Mouse (Mus musculus) CD4-positive, CD25-positive, alpha-beta regulatory T cell, adult 4 months (primary cell): ENCODE data around the gene Tnfrsf18. TPM values are rescaled to one million over a fixed set of nuclear protein-coding genes. Genes with fewer than 3 reads are reported as not detected.

Source experiments
- ATAC-seq: one replicate; pipeline ENCODE4 v1.8.0; 2017
- polyA plus RNA-seq, 2 experiments: library from polyadenylated mRNA; unstranded; fragments of 100-300 nt; shearing (Covaris generic); gene quantifications; one replicate each; pipeline ENCODE4 v1.2.1; 2017

Gene Tnfrsf18
- polyA plus RNA-seq: 100 to 1,000 TPM; 745 to 823 TPM

DNA sequence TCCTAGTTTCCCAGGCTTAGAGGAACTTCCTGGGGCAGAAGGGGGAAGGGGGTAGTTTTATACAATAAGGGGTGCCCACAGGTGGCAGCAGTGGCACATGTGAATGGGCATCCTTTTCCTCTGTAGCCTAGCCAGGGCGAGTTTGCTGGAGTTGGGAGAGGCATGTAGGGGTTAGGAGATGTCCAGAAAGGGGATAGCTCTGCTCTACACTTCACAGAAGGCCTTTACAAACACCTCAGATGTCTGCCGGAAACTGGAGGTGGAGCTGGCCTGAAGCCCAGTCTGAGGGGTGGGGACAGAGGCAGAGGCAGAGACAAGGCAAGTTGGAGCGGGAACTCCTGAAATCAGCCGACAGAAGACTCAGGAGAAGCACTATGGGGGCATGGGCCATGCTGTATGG lies at the start of gene Tnfrsf18:
Tnfrsf18 (plus strand) TSS at position 152 of the 400 bp plus-strand sequence.
- ATAC-seq: peak; percentile 10

DNA sequence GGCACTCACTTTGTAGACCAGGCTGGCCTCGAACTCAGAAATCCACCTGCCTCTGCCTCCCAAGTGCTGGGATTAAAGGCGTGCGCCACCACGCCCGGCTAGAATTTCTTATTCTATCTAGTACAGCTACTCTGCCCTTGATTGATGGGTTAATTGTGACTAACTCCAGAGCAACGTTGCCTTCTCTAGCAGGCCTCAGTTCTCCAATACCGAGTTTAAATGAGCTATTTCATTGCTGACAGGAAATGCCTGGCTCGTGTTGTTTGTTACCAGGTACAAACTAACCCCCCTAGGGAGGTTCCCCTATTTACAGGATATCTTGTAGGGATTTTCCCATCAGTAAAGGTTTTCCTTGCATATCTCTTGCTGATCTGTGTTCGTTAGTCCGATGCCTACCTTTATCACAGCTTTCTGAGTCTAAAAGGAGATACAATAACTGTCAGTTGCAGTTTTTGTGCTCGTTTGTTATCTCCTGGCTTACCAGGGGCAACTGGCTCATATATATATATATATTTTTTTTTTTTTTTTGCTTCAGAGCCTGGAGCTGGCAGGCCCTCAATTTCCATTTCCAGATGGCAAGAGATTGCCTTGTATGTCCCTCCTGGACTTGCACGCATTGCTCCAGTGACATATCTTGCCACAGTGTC lies 44.4 kb upstream of the Tnfrsf18 start:
- no peak for ATAC-seq

DNA sequence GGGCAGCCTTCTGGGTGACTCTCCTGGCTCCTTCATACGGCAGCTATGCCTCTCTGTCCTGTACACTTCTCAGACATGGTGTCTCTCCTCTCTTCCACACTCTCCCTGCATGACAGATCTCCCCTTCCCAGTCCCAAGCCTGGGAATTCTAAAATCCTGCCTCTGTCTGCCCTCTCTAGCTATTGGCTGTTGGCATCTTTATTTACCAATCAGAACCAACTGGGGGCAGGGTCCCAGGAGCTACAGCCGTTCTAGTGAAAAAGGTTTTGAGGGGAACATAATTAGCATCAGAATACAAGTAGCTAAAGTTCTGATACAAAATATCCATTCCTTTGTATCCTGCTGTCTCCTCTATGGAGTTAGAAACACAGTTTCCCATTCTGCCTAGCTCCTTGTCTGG lies 42.2 kb upstream of the Tnfrsf18 start:
- no peak for ATAC-seq

DNA sequence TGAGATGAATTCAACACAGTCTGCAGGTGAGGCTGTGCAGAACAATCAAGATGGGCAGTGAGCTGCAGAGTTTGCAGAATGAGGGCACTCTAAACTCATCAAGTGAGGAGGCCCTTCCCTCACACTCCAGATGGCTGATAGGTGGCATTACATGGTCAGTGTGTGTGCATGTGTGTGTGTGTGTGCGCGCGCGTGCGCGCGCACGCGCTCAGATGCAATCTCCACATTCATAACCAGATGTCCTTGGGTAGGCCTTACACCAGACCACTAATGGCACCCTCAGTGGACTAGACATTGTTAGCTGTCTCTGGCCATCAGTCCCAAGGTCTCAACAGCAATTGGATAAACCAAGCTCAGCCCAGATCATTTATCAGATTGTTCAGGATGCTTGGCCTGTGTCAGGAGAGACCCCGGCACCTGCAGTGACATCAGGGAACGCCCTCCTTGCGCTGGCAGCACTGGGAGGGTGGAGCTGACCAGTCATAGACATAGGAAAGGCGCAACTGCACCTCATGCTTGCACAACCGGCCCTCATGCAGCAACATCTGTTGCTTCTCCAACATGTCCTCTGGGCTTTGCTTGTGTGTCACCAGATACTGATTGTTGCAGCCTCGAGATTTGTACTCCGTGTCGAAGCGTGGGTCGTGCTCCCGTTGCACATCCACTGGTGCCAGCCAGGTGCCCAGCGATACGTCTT lies 34.6 kb upstream of the Tnfrsf18 start:
- ATAC-seq: no peak

DNA sequence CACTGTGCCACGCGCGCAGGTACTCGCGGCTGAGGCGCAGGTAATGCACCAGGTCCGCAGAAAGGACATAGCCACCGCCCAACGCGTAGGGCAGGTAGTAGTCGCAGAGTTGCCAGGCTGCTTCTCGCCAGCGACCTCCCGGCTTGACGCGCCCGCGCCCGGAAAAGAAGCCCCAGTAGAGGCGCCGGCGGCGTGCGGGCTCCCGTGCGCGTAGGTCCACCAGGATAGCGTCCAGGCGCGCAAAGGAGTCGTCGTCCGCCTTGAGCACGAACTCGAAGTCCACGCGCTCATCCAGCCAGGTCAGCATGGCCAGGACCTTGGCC lies 34.1 kb upstream of the Tnfrsf18 start:
- ATAC-seq: no peak

DNA sequence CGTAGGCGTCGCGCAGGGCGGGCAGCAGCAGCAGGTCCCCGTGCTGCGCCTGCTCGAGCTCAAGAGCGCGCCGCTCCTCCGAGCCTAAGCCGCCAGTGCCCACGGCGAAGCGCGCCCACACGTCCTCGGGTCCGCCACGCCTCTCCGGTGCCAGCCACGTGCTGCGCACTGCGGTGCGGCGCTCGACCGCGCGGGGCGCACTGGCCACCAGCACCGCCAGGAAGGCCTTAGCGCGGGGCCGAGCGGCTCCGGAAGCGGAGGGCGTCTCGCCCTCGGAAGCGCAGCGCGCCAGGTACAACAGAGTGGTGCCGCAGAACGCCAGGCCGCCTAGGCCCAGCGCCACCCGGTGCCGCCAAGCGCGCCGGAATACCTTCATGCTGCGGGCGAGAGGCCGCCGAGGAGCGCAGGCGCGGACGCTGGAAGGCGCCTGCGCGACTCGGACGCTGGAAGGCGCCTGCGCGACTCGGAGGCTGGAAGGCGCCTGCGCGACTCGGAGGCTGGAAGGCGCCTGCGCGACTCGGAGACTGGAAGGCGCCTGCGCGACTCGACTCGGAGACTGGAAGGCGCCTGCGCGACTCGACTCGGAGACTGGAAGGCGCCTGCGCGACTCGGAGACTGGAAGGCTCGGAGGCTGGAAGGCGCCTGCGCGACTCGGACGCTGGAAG lies 33.6 kb upstream of the Tnfrsf18 start, which contains the start of the genes B3galt6 and Sdf4:
B3galt6 (minus strand) TSS at position 409 of the 665 bp plus-strand sequence.
Sdf4 (plus strand) TSS at position 632 of the 665 bp plus-strand sequence.
- ATAC-seq: peak; percentile 79

DNA sequence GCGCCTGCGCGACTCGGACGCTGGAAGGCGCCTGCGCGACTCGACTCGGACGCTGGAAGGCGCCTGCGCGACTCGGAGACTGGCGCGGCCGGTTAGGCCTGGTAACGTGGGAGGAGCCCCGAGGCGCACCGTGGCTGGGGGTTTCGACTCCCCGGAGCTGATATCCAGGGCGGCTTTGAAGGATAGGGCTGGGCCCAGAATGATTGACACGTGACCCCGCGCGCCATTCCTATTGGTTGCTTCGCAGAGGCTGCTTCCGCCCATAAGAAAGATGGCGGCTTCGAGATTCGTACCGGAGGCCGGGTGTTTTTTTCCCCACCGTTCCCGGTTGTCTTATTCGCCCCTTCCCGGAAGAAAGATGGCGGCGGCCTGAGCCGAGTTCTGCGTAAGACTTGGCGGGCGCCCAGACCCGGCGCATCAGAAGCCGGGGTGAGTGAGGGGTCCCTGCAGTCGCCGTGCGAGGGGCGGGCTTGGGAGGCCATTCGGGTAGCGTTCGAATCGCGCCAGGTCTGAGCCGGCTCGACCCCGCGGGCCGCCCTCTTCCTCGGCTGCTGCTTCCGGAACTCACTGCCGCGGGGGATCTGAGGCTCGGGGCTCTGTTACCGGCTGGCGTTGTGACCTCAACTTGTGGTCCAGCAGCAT lies 32.9 kb upstream of the Tnfrsf18 start:
- peak; percentile 82 for ATAC-seq

DNA sequence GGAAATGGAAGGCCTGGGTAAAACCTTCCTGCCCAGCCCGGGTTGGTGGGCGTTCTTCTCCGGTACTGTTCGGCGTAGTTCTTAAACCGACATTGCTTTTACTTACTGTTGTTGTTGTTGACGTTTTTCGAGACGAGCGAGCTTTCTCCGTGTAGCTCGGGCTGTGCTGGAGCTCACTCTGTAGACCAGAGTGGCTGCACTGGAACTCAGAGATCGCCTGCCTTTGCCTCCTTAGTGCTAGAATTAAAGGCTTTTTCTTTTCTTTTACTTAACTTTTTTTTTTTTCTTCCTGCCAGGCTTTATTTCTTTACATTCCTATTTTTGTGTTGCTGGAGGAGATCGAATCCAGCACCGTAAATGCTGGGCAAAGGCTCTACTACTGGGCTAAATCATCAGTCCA lies 32.4 kb upstream of the Tnfrsf18 start:
- no peak for ATAC-seq

DNA sequence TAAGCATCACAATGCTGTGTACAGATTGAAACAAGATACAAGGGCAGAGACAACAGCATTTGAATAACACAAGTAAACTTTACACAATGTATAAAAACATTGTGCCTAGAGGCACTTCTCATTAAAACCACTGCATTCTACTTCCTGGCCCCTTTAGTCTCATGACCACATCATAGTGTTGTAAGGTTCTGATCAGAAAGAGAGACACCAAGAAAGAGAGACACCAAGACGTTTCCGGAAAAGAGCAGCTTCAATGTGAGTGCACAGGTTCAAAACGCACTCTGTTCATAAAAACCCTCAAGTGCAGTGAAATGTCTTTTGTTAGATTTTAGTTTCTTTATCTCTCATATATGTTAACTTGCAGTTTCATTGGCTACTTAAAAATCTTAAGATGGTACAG lies 21.9 kb upstream of the Tnfrsf18 start:
- ATAC-seq: peak; percentile 86

DNA sequence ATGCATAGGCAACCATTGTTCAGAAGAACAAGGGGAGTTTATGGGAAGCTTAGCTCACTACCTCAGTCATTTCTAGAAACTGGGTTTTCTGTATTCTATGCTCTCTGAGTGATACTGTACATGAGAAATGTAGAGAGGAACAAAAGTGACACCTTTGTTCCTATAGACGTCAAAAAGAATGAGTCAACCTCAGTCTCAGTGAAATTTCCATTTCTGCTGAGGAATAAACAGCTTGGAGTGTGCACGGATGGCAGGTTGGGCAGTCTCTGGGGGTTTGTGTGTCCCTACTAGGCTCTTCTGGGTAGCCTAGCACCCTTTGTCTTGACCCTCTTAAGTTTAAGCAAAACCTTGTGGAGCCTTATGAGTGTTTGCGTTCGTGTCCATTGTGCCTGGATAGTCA lies 17.6 kb upstream of the Tnfrsf18 start:
- peak; percentile 50 for ATAC-seq

DNA sequence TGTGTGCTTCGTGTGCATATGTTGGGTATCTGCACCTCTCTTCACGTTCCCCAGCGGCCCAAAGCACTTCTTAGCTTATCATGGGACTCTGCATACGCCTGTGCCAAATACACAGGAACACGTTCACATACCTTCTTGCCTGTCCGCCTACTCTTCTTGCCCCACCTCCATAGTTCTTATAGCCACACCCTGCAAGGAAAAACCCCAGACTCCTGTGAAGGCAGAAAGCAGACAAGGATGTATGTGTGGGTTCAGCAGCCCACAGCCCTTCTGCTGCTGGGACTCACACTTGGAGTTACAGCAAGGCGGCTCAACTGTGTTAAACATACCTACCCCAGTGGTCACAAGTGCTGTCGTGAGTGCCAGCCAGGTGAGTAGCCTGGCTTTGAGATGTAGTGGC lies 12.3 kb upstream of the Tnfrsf18 start, which contains the start of gene Tnfrsf4:
Tnfrsf4 (plus strand) TSS at position 207 of the 400 bp plus-strand sequence.
- peak; percentile 78 for ATAC-seq

DNA sequence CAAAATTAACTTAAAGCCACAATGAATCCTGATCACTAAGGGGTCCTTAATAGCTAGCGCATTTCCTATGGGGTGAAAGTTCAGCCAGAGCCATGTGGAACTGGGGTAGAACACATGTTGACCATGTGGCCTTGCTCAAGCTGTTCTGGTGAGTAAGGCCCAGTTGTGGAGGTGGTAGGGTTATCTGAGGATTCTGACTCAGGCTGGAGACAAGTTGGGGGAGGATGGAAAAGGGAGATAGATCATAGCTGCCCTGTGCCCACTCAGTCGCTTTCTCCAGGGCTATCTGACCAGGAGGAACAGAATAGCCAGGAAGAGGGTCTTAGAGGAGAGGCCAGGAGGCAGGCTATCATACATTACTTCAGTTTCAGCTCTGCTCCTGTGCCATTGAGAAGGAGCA lies 11.5 kb upstream of the Tnfrsf18 start:
- no peak for ATAC-seq

DNA sequence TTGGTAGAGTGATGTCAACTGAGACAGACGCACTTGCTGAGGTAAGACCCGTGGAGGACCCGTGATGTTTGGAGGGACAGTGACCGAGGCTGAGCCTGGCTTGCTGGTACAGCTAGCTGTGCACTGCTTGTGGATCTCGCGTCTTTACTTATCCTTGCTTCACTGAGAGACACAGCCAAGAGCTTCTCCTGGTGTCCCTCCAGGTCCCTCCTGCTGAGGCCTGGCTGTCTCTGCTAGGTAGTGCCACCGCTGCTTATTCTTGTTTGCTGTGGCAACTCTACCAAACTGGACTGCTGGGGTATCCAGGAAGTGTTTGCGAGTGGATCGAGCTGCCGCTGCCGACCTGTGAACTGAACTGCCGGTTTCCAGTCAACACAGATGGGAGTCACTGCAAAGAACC lies 6.2 kb upstream of the Tnfrsf18 start:
- ATAC-seq: no peak

DNA sequence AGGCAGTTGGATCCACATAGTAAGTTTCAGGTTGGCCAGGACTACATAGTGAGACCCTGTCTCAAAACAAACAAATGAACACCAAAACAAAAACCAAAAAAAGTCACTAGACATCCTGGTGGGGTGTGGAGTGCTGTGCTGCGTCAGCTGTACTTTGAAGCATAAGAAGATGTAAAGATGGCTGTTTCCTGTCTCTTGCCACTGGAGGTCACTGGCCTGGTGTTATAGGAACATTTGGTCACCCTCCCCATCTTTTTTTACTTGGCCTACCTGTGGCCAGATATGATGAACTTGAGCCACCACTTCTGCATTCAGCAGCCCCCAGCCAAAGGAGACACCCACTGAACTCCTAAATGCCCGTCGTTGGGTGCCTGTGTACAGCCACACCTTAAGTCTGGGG lies 4.6 kb upstream of the Tnfrsf18 start:
- ATAC-seq: peak; percentile 37

DNA sequence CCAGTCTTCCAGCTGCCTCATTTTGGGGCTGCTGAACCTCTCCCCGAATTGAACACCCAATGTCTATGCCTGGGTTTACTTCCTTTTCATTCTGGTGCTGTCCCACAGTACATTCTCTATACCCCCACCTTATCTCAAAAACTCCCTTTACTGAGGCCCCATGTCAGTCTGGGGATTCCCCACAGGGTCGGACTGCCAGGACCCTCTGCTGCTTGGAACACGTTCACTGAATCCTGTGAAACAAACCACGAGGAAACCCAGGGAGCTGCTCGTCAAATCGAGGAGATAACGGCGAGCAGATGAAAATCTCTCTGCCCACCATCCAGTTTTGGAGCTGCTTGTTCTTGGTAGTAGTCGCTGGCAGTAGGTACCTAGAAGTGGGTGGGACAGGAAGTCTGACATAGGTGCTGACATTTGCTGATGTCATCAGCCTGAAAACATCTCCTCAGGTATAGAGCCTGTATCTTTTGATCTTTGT lies 4.0 kb upstream of the Tnfrsf18 start:
- peak; percentile 81 for ATAC-seq

DNA sequence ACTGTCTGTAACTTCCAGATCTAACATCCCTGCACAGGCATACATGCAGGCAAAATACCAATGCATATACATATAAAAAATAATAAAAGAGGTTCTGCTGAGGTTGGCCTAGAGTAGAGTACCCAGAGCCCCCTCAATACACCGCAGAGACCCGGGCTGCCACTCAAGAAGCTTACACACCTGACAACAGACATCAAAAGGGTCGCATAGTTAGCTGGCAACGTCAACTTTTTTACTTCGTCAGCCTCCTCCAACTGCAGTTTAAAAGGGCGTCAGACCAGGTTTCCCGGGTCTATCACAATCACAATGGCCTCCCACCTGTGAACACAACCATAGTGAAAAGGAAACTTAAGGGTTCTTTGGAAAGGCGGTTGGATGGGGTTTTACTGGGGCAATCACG lies 2.4 kb upstream of the Tnfrsf18 start:
- no peak for ATAC-seq

DNA sequence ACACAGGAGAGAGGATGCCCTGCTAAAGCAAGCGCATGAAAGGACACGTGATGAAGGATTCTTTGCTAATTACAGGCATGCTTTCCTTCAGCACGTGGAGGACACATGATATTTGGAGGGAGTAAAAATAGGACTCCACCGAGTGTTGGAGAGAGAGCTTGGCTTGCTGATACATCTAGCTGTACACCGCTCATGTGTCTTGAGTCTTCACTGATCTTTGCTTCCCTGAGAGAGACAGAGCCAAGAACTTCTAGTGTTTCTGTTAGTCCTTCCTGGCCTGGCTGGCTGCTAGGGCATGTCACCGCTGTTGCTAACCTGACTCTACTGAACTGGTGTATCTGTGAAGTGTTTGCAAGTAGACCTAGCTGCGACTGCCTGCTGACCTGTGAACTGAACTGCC lies 1.8 kb upstream of the Tnfrsf18 start:
- no peak for ATAC-seq

DNA sequence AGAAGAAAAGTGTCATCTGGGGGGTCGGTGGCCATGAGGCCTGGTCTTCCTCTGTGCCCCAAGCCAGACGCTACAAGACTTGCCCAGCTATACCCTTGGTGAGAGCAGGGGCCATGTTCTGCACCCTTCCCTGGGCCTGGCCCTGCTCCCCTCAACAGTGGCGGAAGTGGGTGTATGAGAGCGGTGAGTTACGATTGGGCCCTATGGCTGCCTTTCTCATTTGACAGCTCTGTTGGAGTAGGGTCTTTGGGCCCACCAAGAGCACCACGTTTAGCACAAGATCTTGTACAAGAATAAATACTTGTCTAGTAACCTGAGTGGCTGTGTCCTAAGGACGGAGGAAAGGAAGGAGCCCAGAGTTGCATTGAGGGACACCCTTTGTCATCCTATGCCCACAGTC lies 2.6 kb downstream of the Tnfrsf18 start:
- no peak for ATAC-seq

DNA sequence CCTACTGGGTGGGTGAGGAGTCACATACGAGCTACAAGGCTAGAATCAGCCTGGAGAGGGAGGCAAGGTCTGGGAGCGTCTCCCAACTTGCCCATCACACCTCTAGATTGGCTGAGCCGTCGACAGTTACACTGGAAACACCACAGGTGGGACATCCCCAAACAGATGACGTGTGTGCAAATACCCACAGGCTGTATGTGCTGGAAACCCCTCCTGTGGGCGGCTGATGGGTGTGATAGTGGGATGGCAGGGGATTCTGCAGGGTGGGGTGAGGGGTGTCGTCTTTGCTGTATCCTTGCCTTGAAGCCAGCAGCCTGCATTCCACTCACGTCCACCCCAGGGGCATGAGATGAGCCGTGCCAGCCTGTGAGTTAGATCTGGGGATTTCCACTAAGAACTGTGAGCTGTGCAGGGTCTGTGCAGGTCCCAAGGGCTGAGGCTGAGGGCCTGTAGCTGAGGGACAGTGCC lies 4.7 kb downstream of the Tnfrsf18 start:
- ATAC-seq: peak; percentile 55

DNA sequence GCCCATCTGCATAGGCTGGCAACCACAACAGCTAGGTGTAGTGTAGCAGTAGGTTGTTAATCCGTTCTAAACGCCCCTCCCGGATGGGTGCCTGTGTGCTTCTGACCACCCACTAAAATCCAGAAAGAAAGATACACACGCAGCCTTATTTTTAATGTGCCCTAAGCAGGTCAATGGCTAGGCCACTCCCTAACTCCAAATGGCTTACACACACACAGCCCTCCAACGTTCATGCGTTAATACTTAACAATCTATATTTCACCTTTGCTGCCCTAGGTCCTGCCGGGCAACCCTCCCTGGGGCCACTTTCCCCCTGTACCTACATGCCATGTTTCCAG lies 5.3 kb downstream of the Tnfrsf18 start:
- no peak for ATAC-seq

DNA sequence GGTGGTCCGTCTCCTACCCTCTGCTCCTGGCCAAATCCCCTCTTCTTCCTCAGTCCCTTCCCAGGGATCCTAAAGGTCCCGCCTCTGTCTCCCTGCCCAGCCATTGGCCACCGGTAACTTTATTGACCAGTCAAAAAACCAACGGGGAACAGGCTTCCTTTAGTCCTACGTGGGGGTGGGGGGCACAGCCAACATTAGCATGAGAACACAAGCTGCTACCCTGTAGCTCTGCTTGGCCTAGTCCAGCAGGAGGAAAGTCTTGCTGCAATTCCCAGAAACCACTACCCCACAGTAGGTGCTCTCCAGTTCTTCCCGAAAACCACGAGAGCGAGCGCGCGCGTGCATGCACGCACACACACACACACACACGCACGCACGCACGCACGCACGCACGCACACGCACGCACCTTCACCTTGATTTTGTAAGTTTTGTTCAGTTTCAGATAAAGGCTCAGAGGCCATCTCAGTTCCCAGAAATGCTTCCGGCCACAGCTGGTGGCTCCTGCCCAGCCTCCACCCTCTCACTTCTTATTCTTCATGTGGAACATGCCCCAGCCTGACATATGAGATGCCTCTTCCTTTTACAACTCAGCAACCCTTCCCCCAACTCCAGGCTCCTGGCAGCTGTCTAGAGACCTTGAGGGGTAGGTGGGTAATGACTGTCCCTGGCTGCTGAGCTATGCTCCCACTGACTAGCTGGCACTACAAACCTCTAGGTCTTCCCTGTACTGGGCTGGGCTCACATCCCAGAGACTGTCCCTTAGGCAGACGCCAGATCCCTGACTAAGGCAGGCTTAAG lies 5.8 kb downstream of the Tnfrsf18 start:
- peak; percentile 48 for ATAC-seq

DNA sequence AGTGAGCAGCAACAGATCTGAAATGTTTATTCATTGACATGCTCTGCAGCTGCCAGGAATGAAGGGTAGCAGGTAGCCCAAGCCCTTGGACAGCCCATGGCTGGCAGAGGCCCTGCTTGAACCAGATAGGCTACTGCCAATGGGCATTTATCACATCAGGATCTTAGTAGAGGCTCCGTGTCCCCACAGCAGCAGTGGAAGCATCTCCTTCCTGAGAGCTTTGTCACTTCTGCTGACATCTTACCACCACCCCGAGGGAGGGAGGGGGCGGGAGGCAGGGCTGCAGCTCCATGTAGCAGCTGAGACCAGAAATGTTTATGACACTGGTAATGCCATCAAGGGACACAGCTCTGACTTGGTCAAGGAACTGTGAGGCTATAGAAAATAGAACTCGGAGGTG lies 6.9 kb downstream of the Tnfrsf18 start:
- ATAC-seq: no peak
